Mouse (Mus musculus) megakaryocyte-erythroid progenitor cell, adult 5-6 weeks (primary cell): Measurements from ENCODE around the gene Fbxl4. TPM values are rescaled to one million over a fixed set of nuclear protein-coding genes. Genes with fewer than 3 reads are reported as not detected.

Experiments used
- ATAC-seq: replicated peaks from 2 replicates; pipeline ENCODE4 v1.8.0; 2016; ENCODE audit warnings: mild to moderate bottlenecking, inconsistent platforms; ENCODE audit not compliant: severe bottlenecking, poor library complexity, low FRiP score, low TSS enrichment
- total RNA-seq, 2 experiments: library from RNA; stranded (forward) in 1 of 2; stranded (reverse) in 1 of 2; fragments of 200-1000, 215-1000 nt in 1 of 2; fragments of >200 nt in 1 of 2; fragmentation: Nextera tagmentation in 1 of 2; gene quantifications; 2 replicates each; pipeline ENCODE4 v1.2.3; 2014 to 2017

The Fbxl4 gene
- total RNA-seq, 2 experiments from 2014 or later: 4.7 to 11.6 TPM

- no peak for ATAC-seq
Measured at GRCm38 (mm10) chr4:22469575-22469974, 112.2 kb downstream of the Fbxl4 start.

DNA sequence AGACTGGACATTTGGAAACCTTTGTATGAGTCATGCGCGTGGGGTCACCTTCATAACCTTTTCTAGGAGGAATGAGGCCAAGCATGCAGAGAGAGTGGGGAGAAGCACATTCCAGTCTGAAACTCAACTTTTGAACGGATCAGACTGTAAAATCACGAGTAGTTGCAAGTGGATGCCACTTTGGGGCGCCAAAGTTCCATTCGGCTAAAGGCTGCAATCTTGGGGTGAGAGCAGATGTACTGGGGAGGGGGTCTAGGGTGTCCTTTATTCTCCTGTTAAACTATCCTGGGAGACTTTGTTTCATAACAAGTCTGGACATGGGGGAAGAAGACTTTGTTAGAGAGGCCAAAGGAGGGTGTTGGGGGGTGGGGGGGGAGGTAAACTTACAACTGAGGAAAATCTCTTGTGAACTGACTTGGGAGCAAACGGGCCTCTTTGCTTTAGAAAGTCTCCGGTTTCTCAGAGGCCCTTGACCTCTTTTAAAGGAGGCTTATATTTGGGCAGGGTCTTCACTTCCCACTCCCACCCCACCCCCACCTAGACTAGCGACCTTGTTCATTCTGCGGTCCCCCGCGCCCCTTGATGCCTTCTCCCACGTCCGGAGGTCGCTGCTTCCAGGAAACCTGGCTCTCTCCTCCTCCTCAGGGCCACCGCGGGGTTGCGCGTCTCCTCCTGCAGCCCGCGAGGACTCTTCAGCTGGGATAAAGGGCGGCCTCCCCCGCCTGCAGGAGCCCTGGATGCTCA is 119.8 kb downstream of the Fbxl4 start:
- no peak for ATAC-seq

DNA sequence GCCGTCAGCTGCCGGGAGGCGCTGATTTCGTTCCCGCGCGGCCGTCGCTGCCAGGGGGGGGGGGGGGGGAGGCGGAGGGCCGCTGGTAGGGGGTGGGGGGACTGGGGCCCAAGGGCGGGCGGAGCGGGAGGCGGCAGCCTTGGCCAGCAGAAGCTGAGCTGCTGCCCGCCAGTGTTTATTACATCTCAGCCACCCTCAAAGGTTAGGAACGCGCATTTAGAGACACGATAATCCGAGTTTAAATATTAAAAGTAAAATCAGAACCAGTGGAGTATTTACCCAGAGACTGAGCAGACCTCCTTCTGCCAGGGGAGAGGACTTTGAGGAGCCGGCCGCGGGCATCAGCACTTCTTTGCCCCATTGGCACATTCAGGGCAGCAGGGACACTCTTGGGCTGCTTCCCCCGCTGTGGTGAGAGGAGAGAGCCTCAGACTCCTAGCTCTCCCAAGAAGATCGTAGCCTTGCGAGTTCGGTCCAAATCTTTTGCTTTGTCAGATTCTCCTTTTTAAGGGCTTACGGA is 120.4 kb downstream of the Fbxl4 start:
- no peak for ATAC-seq

GRCm38 (mm10) chr4:22478488-22479367 is 121.4 kb downstream of the Fbxl4 start:
- ATAC-seq: no peak

DNA sequence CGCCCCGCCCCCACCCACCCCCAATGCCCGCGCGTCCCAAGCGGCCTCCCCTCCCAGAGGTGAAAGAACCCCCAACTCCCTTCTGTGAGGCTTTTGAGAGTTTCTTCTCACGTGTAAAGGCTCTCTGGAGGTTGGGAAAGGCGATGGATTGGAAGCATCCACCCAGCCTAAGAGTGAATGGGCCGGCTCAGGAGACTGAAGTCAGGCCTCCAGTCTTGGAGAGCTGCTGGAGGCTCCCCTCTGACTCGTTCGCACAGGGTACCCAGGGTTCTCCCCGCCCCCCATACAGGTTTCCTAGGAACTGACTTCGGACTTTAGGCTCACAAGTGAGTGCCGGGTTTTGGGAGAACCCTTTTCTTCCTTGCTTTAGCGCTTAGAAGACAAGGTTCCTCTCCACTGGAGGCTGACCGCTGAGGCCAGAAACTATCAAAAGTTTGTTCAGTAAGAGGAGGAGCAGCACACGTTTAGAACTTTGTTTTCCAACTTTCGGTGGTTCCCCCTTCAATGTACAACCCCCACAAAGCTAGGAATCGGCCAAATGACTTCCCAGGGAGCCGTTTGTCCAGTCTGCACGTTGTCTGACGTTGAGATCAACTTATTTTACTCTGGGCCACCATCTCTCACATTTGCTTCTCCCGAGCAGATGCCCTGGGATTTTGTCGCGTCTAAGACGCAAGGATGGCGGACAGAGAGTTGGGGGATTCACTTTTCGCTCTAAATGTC is 122.2 kb downstream of the Fbxl4 start:
- ATAC-seq: no peak

DNA sequence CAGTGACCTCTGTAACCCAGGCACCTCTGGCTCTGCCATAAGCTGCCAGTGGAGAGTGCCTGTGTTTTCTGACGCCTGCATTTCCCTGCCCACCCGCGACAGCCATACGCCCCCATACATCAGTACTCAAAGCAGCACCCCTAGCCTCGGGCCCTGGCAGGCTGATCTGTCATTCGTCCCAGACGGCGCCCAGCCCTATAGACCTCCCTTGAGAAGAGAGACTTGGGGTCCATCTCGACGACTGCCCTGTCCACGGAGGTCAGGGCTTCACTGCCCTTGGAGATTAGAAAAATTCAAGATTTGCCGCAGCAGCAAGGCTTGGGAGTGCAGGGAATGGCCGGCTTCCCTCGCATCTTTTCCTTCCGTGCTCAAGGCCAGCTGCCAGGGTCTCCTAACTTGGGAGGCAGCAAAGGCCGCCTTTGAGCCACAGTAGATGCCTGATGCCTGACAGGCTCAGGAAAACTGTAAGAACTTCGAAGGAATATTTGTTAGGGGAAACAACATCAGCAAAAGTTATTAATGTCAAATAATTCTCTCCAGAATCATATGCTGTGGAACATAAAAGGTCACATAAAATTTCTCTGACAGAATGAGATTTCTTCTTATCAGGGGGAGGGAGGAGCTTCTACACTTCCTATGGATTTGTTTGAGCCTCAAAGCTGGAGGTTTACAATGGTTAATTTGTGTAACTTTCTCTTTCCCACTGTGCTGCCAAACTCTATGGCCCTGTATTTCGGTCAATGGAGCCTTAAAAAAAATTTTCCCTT is 122.9 kb downstream of the Fbxl4 start:
- no peak for ATAC-seq

DNA sequence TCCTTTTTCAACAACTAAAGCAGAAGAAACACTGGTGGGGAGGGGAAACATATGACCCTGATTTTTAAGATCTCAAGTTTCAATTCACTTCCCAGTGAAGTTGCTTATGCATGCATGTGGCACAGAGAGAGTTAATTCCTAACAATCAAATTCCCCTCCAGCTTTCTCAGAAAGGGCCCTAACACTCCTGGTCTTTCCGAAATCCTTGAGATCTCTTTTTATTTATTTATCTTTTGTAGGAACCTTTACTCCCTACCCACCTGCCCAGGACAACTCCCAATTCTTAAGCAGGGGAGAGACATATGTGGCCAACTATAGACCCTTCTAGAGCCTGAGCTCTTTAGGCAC is 123.5 kb downstream of the Fbxl4 start:
- ATAC-seq: no peak

- no peak for ATAC-seq
Measured at GRCm38 (mm10) chr4:22482118-22482517, 124.8 kb downstream of the Fbxl4 start.

GRCm38 (mm10) chr4:22482756-22483280 is 125.5 kb downstream of the Fbxl4 start:
- ATAC-seq: no peak

GRCm38 (mm10) chr4:22483548-22483947 is 126.2 kb downstream of the Fbxl4 start:
- no peak for ATAC-seq

Other genes with a start within 250 kb of the Fbxl4 start
- gene Pou3f2, start 130.8 kb downstream of the Fbxl4 start, total RNA-seq (2014; fragmentation: Nextera tagmentation): not detected in 2 replicates
- not detected in 2 replicates for gene Pou3f2, start 130.8 kb downstream of the Fbxl4 start, total RNA-seq (2017)